Mouse (Mus musculus) kidney, adult 2 months (tissue): ENCODE data around the gene Nrros. TPM values are rescaled to one million over a fixed set of nuclear protein-coding genes. Genes with fewer than 3 reads are reported as not detected.
A peak's percentile ranks its signal among the peaks of the same experiment; 100 is the strongest.

Source experiments
- DNase-seq: peaks from one replicate; pipeline ENCODE4 v3.0.0; 2021
- H3K27ac ChIP-seq: fragments of 200-500 bp; 2 replicates; pipeline ENCODE4 v1.5.1; 2012; ENCODE audit warnings: low read depth, low read length, control low read depth, inconsistent platforms; ENCODE audit not compliant: insufficient read depth
- H3K27me3 ChIP-seq: fragments of 200-500 bp; replicated peaks from 2 replicates; pipeline ENCODE4 v1.6.1; 2012; ENCODE audit warnings: mild to moderate bottlenecking, moderate library complexity, low read length, inconsistent platforms; ENCODE audit not compliant: control insufficient read depth, insufficient read depth
- H3K36me3 ChIP-seq: fragments of 200-500 bp; 2 replicates; pipeline ENCODE4 v1.6.1; 2012; ENCODE audit warnings: mild to moderate bottlenecking, moderate library complexity, low read length, inconsistent platforms; ENCODE audit not compliant: control insufficient read depth, insufficient read depth
- H3K4me1 ChIP-seq: fragments of 200-500 bp; 2 replicates; pipeline ENCODE4 v1.6.1; 2011; ENCODE audit warnings: low read length; ENCODE audit not compliant: control insufficient read depth, insufficient read depth
- H3K4me3 ChIP-seq: fragments of 200-500 bp; 2 replicates; pipeline ENCODE4 v1.5.1; 2011; ENCODE audit warnings: mild to moderate bottlenecking, low read depth, low read length, control low read depth; ENCODE audit not compliant: insufficient read depth
- CTCF ChIP-seq: fragments of 200-500 bp; conservative IDR thresholded peaks from 2 replicates; pipeline ENCODE4 v1.5.1; 2011; ENCODE audit warnings: low read depth, mild to moderate bottlenecking, control low read depth, low read length, moderate library complexity, mixed read lengths; ENCODE audit not compliant: insufficient read depth, insufficient read length
- POLR2A ChIP-seq: fragments of 200-500 bp; IDR thresholded peaks from one replicate; pipeline ENCODE4 v1.6.1; 2011; ENCODE audit warnings: low read depth, low read length, control low read depth
- WGBS: fragments of 180-500 bp; shearing (Covaris S2); methylation state at CpG from one replicate; pipeline ENCODE4 v1.1.7; 2018; 5-methylcytosine and 5-hydroxymethylcytosine counted together
- polyA plus RNA-seq: library from polyadenylated mRNA; depleted of rRNA; stranded (reverse); fragments of >200 nt; gene quantifications from 2 replicates; pipeline ENCODE4 v1.2.3, GENCODE M21; 2012

Nrros gene
- polyA plus RNA-seq, 1 experiment, result 11.6 TPM

DNA sequence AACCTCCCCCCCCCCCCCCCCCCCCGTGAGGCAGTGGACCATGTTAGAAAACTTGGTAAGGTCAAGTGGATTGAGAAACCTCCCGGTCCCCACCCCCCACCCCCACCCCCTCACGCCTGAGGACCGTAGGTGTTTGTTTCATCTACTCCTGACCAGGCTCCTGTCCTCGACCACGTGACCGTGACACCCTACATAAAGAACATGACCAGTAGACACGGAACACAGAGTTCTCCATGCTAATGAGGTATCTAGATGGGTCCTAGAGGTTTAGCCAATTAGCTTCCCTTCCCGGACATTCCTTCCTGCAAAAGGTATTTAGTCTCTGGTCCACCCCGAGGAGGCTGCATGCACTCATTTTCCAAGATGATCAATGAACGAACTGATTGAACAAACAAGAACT lies 8.0 kb upstream of the Nrros start:
- Histone ChIP-seq H3K36me3 (no peaks in the 10 kb centered on the region), H3K27ac (no peak overlapping the region), H3K4me1 (no peaks in the 10 kb centered on the region), H3K4me3 (no peak overlapping the region), H3K27me3 (no peaks in the 10 kb centered on the region)
- DNase-seq, result peak; percentile 50
- 38% methylated on average over 11 of the region's 11 CpGs for WGBS
- no peak for TF ChIP-seq CTCF

DNA sequence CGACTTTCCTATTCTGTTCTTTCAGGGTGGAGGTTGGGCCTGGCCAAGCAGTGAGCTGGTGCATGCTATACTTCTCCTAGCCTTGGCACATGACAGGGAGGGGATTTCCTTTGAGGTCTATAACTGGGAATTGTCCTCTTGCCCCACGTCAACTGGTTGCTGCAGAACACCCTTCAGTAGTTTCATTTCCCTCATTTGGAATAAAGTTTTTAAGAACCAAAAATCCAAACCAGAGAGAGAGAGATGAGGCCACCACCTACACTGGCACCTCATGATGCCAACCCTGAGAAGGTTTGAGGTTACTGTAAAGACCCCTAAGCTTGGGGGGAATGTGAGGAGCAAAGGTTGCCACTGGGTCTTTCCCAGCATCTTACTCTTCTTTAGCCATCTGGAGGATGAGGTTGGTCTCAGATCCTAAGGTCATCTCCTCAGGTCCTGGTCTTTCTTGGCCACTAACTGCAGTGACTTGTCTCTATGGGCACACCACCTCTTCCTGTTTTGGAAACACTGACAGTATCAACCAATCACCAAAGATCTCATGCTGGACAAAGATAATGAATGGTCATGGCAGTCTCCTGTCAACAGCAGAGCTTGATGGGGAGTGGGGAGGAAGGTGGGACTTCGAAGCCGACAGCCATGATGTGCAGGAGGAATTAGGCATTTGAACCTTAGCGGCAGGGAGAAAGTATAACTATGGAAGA lies 5.8 kb upstream of the Nrros start:
- Histone ChIP-seq H3K27me3 (no peaks in the 10 kb centered on the region), H3K36me3 (no peaks in the 10 kb centered on the region), H3K4me1 (no peaks in the 10 kb centered on the region), H3K4me3 (no peak overlapping the region), H3K27ac (no peak overlapping the region)
- no peak for TF ChIP-seq CTCF
- no peak for TF ChIP-seq POLR2A
- DNase-seq, result no peak
- 93% methylated on average over 5 of the region's 5 CpGs for WGBS

DNA sequence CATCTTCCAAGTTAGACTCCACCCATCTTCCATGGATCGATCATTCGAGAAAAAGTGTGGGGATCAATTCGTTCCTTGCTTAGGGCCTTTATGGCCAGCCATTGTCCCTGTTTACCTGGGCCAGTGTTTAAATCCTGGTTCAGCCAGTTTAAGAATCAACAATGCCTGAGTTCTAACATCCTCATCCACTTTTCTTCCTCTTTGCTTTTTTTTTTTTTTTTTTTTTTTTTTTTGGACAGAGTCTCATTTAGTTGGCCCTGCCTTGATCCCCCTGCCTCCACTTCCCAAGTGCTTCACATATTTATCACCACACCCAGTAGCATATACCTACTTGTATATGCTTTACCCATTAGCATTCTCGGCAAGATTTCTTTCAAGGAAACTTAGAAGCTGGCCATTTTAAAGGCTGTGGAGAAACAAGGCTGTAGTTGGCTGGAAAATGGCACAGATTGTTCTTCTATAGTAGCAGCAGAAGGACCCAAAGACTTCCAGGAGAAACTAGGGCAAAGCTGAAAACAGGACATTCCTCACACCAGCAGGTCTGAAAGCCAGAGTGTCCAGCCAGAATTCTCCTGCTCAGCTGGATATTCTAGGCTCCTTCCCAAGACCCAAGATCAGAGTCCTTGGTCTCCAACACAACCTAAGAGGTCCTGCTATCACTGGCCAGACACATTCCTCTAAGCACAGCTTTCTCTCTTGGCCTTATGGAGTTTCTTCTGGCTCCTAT lies 2.6 kb upstream of the Nrros start:
- no peak for TF ChIP-seq CTCF
- TF ChIP-seq POLR2A, result no peak
- Histone ChIP-seq H3K27me3 (no peaks in the 10 kb centered on the region), H3K27ac (no peak overlapping the region), H3K4me3 (no peak overlapping the region), H3K36me3 (no peaks in the 10 kb centered on the region), H3K4me1 (peaks cover 5% of the 10 kb centered on the region; the same call in 1 of the 2 replicates)
- WGBS, result 97% methylated on average over 4 of the region's 4 CpGs
- no peak for DNase-seq

DNA sequence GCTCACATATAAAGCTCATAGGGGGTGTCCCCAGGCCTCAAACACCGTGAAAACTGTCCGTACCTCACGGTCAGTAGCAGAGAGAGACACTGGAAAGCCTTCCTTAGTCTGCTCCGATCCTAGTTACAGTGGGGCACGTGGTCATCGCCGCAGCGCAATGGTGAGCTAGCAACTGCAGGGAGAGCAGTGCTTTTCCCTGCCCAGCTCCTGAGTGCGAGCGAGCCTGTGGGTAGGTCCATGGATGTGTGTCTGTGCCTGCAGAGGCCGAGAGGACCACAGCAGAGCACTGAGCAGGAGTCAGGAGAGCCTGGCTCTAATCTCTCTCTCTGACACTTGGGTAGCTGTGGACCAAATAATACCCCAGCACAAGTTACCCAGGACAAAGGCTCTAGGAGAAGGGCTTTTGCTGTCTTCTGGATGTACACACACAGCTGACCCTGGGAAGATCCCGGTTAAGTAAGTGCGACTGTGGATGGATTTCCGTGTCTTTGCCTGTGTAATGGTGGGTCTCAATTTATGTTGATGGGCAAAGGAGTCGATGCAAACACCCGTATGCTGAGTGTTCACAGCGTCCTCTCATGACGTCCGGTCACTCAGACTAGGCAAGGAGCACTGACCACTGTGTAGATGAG lies 882 bp downstream of the Nrros start:
- DNase-seq, result no peak
- Histone ChIP-seq H3K27me3 (no peaks in the 10 kb centered on the region), H3K4me1 (peaks cover 5% of the 10 kb centered on the region; the same call in 1 of the 2 replicates), H3K4me3 (peak overlapping the region; percentile 53), H3K36me3 (no peaks in the 10 kb centered on the region), H3K27ac (peak overlapping the region; percentile 15; the same call in 1 of the 2 replicates)
- no peak for TF ChIP-seq CTCF
- no peak for TF ChIP-seq POLR2A
- WGBS, result 70% methylated on average over 19 of the region's 19 CpGs

DNA sequence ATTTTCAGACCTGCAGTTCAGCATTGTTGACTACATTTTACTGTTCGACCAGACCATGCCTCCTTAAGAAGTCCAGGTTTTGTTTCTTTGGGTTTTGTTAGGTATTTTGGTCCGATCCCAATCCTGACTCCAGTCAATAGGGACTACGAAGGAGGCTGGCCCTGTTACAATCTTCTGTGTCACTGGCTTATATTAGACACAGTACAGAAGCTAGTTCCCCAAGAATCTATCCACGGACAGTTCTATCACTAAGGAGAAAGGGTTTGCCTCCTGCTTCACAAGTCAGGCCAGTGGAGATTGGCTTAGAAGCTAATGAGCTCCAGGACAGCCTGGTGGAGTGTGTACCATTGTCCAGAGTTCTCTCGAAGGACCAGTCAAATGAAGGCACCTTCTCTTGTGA lies 1.5 kb downstream of the Nrros start:
- Histone ChIP-seq H3K36me3 (no peaks in the 10 kb centered on the region), H3K4me1 (peaks cover 5% of the 10 kb centered on the region; the same call in 1 of the 2 replicates), H3K4me3 (no peak overlapping the region), H3K27ac (no peak overlapping the region), H3K27me3 (no peaks in the 10 kb centered on the region)
- TF ChIP-seq CTCF (no peak), POLR2A (no peak)
- DNase-seq, result no peak
- 61% methylated on average over 5 of the region's 5 CpGs for WGBS

DNA sequence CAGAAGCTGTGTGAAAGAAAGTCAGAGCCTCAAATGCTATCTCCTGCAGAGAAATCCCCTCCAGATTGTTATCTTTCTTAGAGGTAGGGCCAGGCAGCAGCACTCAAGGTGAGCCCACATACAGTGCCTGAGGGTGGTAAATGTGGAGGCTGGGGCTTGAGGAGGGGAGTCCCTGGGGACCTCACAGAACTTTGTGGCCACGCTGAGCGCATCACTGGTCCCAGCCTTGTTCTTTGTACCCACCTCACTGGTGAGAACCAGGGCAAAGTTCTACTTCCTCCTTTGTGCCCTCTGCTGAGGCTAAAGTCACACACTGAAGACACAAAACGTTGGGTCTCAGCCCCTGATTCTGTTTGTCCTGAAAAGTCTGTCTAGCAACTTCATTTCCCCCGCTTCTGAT lies 2.0 kb downstream of the Nrros start:
- Histone ChIP-seq H3K4me3 (peak overlapping the region; percentile 1; the same call in 1 of the 2 replicates), H3K36me3 (no peaks in the 10 kb centered on the region), H3K27ac (no peak overlapping the region), H3K4me1 (peaks cover 5% of the 10 kb centered on the region; the same call in 1 of the 2 replicates), H3K27me3 (no peaks in the 10 kb centered on the region)
- 32% methylated on average over 4 of the region's 4 CpGs for WGBS
- TF ChIP-seq POLR2A (no peak), CTCF (no peak)
- peak; percentile 61 for DNase-seq
